Mouse (Mus musculus): ENCODE data around the gene Cenpp. TPM values are rescaled to one million over a fixed set of nuclear protein-coding genes. Genes with fewer than 3 reads are reported as not detected.

Gene Cenpp
- polyA plus RNA-seq, 1 experiment from 2014 or later = 38.6 TPM

GRCm38 (mm10) chr13:49536946-49537345 is 115.6 kb downstream of the Cenpp start:
- Histone ChIP-seq H3K27ac (replicated peaks; ENCODE audit: low read depth, low read length) (no peak overlapping the region), H3K36me3 (ENCODE audit: control insufficient read depth, insufficient read depth, low read length) (no peaks in the 10 kb centered on the region), H3K4me3 (ENCODE audit: low read depth, low read length) (no peak overlapping the region), H3K9ac (ENCODE audit: low read length) (no peak overlapping the region), H3K9me3 (ENCODE audit: control insufficient read depth, low read length) (no peaks in the 10 kb centered on the region), H3K27me3 (ENCODE audit: control insufficient read depth, insufficient read depth, low read length) (no peaks in the 10 kb centered on the region), H3K4me1 (ENCODE audit: control insufficient read depth, insufficient read depth, low read length) (no peaks in the 10 kb centered on the region), H3K4me2 (ENCODE audit: low read depth, severe bottlenecking) (no peak overlapping the region)
- 93% methylated on average over 1 of the region's 1 CpGs for WGBS
- ATAC-seq (ENCODE audit: insufficient number of reproducible peaks, low FRiP score, low TSS enrichment, low read depth) (no peak), DNase-seq (ENCODE audit: low spot score) (no peak)

GRCm38 (mm10) chr13:49530636-49531035 is 121.9 kb downstream of the Cenpp start:
- no peak overlapping the region for H3K9ac ChIP-seq (ENCODE audit: low read length)
- H3K9me3 ChIP-seq (ENCODE audit: control insufficient read depth, low read length) = no peaks in the 10 kb centered on the region
- H3K4me1 ChIP-seq (ENCODE audit: control insufficient read depth, insufficient read depth, low read length) = no peaks in the 10 kb centered on the region
- no peak overlapping the region for H3K4me2 ChIP-seq (ENCODE audit: low read depth, severe bottlenecking)
- H3K36me3 ChIP-seq (ENCODE audit: control insufficient read depth, insufficient read depth, low read length) = no peaks in the 10 kb centered on the region
- WGBS = 97% methylated on average over 4 of the region's 4 CpGs
- H3K4me3 ChIP-seq (ENCODE audit: low read depth, low read length) = no peak overlapping the region
- no peak overlapping the region for H3K27ac ChIP-seq (replicated peaks; ENCODE audit: low read depth, low read length)
- DNase-seq (ENCODE audit: low spot score) (no peak), ATAC-seq (ENCODE audit: insufficient number of reproducible peaks, low FRiP score, low TSS enrichment, low read depth) (no peak)
- H3K27me3 ChIP-seq (ENCODE audit: control insufficient read depth, insufficient read depth, low read length) = no peaks in the 10 kb centered on the region

GRCm38 (mm10) chr13:49526235-49526634 is 126.3 kb downstream of the Cenpp start:
- H3K36me3 ChIP-seq (ENCODE audit: control insufficient read depth, insufficient read depth, low read length) = no peaks in the 10 kb centered on the region
- no peak for DNase-seq (ENCODE audit: low spot score)
- WGBS = 88% methylated on average over 2 of the region's 2 CpGs

GRCm38 (mm10) chr13:49518761-49519160 is 133.8 kb downstream of the Cenpp start:
- Histone ChIP-seq H3K4me2 (ENCODE audit: low read depth, severe bottlenecking) (no peak overlapping the region), H3K27me3 (ENCODE audit: control insufficient read depth, insufficient read depth, low read length) (no peaks in the 10 kb centered on the region), H3K9me3 (ENCODE audit: control insufficient read depth, low read length) (no peaks in the 10 kb centered on the region), H3K4me3 (ENCODE audit: low read depth, low read length) (no peak overlapping the region), H3K36me3 (ENCODE audit: control insufficient read depth, insufficient read depth, low read length) (no peaks in the 10 kb centered on the region; the same call in 1 of the 2 replicates), H3K27ac (replicated peaks; ENCODE audit: low read depth, low read length) (no peak overlapping the region), H3K9ac (ENCODE audit: low read length) (no peak overlapping the region), H3K4me1 (ENCODE audit: control insufficient read depth, insufficient read depth, low read length) (no peaks in the 10 kb centered on the region)
- WGBS = 58% methylated on average over 2 of the region's 2 CpGs
- DNase-seq (ENCODE audit: low spot score) (no peak), ATAC-seq (ENCODE audit: insufficient number of reproducible peaks, low FRiP score, low TSS enrichment, low read depth) (no peak)

More at GRCm38 (mm10) chr13:49526235-49526634, 126.3 kb downstream of the Cenpp start:
- no peaks in the 10 kb centered on the region for H3K27me3 ChIP-seq (ENCODE audit: control insufficient read depth, insufficient read depth, low read length)
- H3K4me1 ChIP-seq (ENCODE audit: control insufficient read depth, insufficient read depth, low read length) = no peaks in the 10 kb centered on the region
- H3K9ac ChIP-seq (ENCODE audit: low read length) = no peak overlapping the region
- no peak for ATAC-seq (ENCODE audit: insufficient number of reproducible peaks, low FRiP score, low TSS enrichment, low read depth)
- no peak overlapping the region for H3K4me2 ChIP-seq (ENCODE audit: low read depth, severe bottlenecking)
- H3K4me3 ChIP-seq (ENCODE audit: low read depth, low read length) = no peak overlapping the region
- H3K27ac ChIP-seq (replicated peaks; ENCODE audit: low read depth, low read length) = no peak overlapping the region
- H3K9me3 ChIP-seq (ENCODE audit: control insufficient read depth, low read length) = no peaks in the 10 kb centered on the region

- Histone ChIP-seq H3K4me1 (ENCODE audit: control insufficient read depth, insufficient read depth, low read length) (no peaks in the 10 kb centered on the region), H3K4me3 (ENCODE audit: low read depth, low read length) (no peak overlapping the region), H3K27me3 (ENCODE audit: control insufficient read depth, insufficient read depth, low read length) (no peaks in the 10 kb centered on the region), H3K9me3 (ENCODE audit: control insufficient read depth, low read length) (no peaks in the 10 kb centered on the region), H3K9ac (ENCODE audit: low read length) (no peak overlapping the region), H3K4me2 (ENCODE audit: low read depth, severe bottlenecking) (no peak overlapping the region), H3K36me3 (ENCODE audit: control insufficient read depth, insufficient read depth, low read length) (no peaks in the 10 kb centered on the region), H3K27ac (replicated peaks; ENCODE audit: low read depth, low read length) (no peak overlapping the region)
- DNase-seq (ENCODE audit: low spot score) (no peak), ATAC-seq (ENCODE audit: insufficient number of reproducible peaks, low FRiP score, low TSS enrichment, low read depth) (no peak)
- WGBS = 90% methylated on average over 3 of the region's 3 CpGs
Observed at GRCm38 (mm10) chr13:49507176-49507575, 145.4 kb downstream of the Cenpp start.

GRCm38 (mm10) chr13:49505776-49506175 is 146.8 kb downstream of the Cenpp start:
- H3K4me2 ChIP-seq (ENCODE audit: low read depth, severe bottlenecking) = no peak overlapping the region
- H3K27ac ChIP-seq (replicated peaks; ENCODE audit: low read depth, low read length) = no peak overlapping the region
- no peaks in the 10 kb centered on the region for H3K36me3 ChIP-seq (ENCODE audit: control insufficient read depth, insufficient read depth, low read length)
- ATAC-seq (ENCODE audit: insufficient number of reproducible peaks, low FRiP score, low TSS enrichment, low read depth) (no peak), DNase-seq (ENCODE audit: low spot score) (no peak)
- no peak overlapping the region for H3K9ac ChIP-seq (ENCODE audit: low read length)
- H3K4me1 ChIP-seq (ENCODE audit: control insufficient read depth, insufficient read depth, low read length) = no peaks in the 10 kb centered on the region
- no peaks in the 10 kb centered on the region for H3K27me3 ChIP-seq (ENCODE audit: control insufficient read depth, insufficient read depth, low read length)
- 85% methylated on average over 4 of the region's 4 CpGs for WGBS
- H3K9me3 ChIP-seq (ENCODE audit: control insufficient read depth, low read length) = no peaks in the 10 kb centered on the region
- no peak overlapping the region for H3K4me3 ChIP-seq (ENCODE audit: low read depth, low read length)

GRCm38 (mm10) chr13:49504510-49504909 is 148.1 kb downstream of the Cenpp start, which contains the start of gene Ecm2:
Gene Ecm2 (plus strand): TSS chr13:49504810.
- DNase-seq (ENCODE audit: low spot score) = no peak
- no peak for ATAC-seq (ENCODE audit: insufficient number of reproducible peaks, low FRiP score, low TSS enrichment, low read depth)
- no peak within 1 kb of the TSS for H3K9ac ChIP-seq (ENCODE audit: low read length)
- H3K36me3 ChIP-seq (ENCODE audit: control insufficient read depth, insufficient read depth, low read length) = no peaks in the 10 kb centered on the region
- H3K4me1 ChIP-seq (ENCODE audit: control insufficient read depth, insufficient read depth, low read length) = no peaks in the 10 kb centered on the region
- no peak within 1 kb of the TSS for H3K4me2 ChIP-seq (ENCODE audit: low read depth, severe bottlenecking)
- H3K9me3 ChIP-seq (ENCODE audit: control insufficient read depth, low read length) = no peaks in the 10 kb centered on the region
- H3K27ac ChIP-seq (replicated peaks; ENCODE audit: low read depth, low read length) = no peak within 1 kb of the TSS
- 83% methylated on average over 4 of the region's 4 CpGs for WGBS
- no peaks in the 10 kb centered on the region for H3K27me3 ChIP-seq (ENCODE audit: control insufficient read depth, insufficient read depth, low read length)
- H3K4me3 ChIP-seq (ENCODE audit: low read depth, low read length) = no peak within 1 kb of the TSS

- H3K9me3 ChIP-seq (ENCODE audit: control insufficient read depth, low read length) = no peaks in the 10 kb centered on the region
- no peak for ATAC-seq (ENCODE audit: insufficient number of reproducible peaks, low FRiP score, low TSS enrichment, low read depth)
- no peaks in the 10 kb centered on the region for H3K4me1 ChIP-seq (ENCODE audit: control insufficient read depth, insufficient read depth, low read length)
- H3K4me2 ChIP-seq (ENCODE audit: low read depth, severe bottlenecking) = no peak within 1 kb of the TSS
- no peaks in the 10 kb centered on the region for H3K36me3 ChIP-seq (ENCODE audit: control insufficient read depth, insufficient read depth, low read length)
- DNase-seq (ENCODE audit: low spot score) = no peak
- no peaks in the 10 kb centered on the region for H3K27me3 ChIP-seq (ENCODE audit: control insufficient read depth, insufficient read depth, low read length)
- H3K27ac ChIP-seq (replicated peaks; ENCODE audit: low read depth, low read length) = no peak within 1 kb of the TSS
- no peak within 1 kb of the TSS for H3K4me3 ChIP-seq (ENCODE audit: low read depth, low read length)
- H3K9ac ChIP-seq (ENCODE audit: low read length) = no peak within 1 kb of the TSS
- WGBS = 73% methylated on average over 6 of the region's 6 CpGs
Observed at GRCm38 (mm10) chr13:49492376-49493368, 159.9 kb downstream of the Cenpp start, which contains the start of gene Tes3-ps. Gene Tes3-ps (plus strand): TSS chr13:49493318.
